Mouse (Mus musculus): Measurements from ENCODE around the gene Skida1.

DNA sequence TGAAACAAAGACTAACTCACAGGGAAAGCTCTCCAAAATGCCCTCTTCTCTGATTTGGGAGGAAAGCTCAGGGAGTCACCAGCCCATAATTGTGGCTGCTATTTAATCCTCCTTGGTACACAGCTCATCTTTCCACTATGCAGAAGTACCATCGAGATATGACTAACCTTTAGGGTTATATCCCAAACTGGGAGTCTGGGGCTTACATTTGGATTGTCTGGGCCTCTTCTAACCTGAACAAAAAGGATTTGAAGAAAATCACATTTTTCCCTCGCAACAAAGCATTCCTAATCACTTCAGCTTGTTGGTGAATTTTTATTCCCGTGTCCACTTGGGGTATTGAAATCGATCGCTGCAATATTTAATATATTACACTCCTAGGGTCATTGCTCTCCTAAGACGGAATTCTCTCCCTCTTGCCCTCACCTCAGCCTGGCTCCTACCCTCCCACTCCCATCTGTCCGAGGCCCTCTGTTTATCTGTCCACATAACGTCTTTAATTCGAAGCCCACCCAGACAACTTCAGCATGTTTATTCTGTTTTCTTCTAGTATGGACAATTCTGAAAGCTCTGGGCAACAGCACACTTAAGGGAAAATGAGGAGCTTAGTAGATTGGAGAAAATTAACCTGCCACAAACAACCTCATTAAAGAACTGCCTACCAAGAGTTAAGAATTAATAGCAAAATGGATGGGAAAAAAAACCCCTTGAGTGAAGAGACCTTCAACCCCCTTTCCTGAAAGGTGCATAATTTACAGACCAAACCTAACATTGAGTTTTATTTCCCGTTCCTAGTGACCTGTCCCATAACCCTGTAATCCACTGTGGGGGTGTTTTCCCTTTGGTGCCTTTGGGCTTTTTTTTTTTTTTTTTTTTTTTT, 14.2 kb downstream of the Skida1 start:
- no peak for TF ChIP-seq POLR2A (IDR thresholded peaks at IDR 0.05; ENCODE audit: borderline replicate concordance, insufficient read depth, low read length)
- no peak for TF ChIP-seq CTCF (IDR thresholded peaks at IDR 0.05; ENCODE audit: borderline replicate concordance, insufficient read depth, low read depth, low read length)
